Mouse (Mus musculus): ENCODE results near the gene Hmcn2. TPM values are rescaled to one million over a fixed set of nuclear protein-coding genes. Genes with fewer than 3 reads are reported as not detected.

Gene Hmcn2
- polyA plus RNA-seq, 1 experiment from 2014 or later = 1.2 TPM

- whole genome bisulfite sequencing (ENCODE audit: insufficient replicate concordance) = 1% methylated on average over 49 of the region's 49 CpGs
- peaks cover under 1% of the 10 kb centered on the region for H3K4me1 ChIP-seq (ENCODE audit: control insufficient read depth, low read depth, low read length)
- peak within 1 kb of the TSS; percentile 63 for H3K27ac ChIP-seq (ENCODE audit: low read length)
- peak within 1 kb of the TSS; percentile 65 for H3K4me2 ChIP-seq (ENCODE audit: low read depth, low read length)
- H3K4me3 ChIP-seq (ENCODE audit: low read depth, low read length) = peak within 1 kb of the TSS; percentile 63
- H3K9ac ChIP-seq (ENCODE audit: low read depth, low read length) = peak within 1 kb of the TSS; percentile 61
- H3K27me3 ChIP-seq (ENCODE audit: control insufficient read depth, insufficient read depth, low read depth, low read length) = peaks cover 4% of the 10 kb centered on the region; the same call in 1 of the 2 replicates
- peak; percentile 86 for ATAC-seq (ENCODE audit: low read depth)
- H3K36me3 ChIP-seq (ENCODE audit: control insufficient read depth, insufficient read depth) = no peaks in the 10 kb centered on the region
- H3K9me3 ChIP-seq (replicated peaks; ENCODE audit: control insufficient read depth, low read length) = no peaks in the 10 kb centered on the region
Measured at GRCm38 (mm10) chr2:31469931-31470682, 155.9 kb downstream of the Hmcn2 start, which contains the start of gene Ass1. TSS of gene Ass1 (plus strand) at chr2:31470207.

GRCm38 (mm10) chr2:31470683-31471385 is 156.6 kb downstream of the Hmcn2 start:
- Histone ChIP-seq H3K9me3 (replicated peaks; ENCODE audit: control insufficient read depth, low read length) (no peaks in the 10 kb centered on the region), H3K4me2 (ENCODE audit: low read depth, low read length) (peak overlapping the region; percentile 65), H3K4me1 (ENCODE audit: control insufficient read depth, low read depth, low read length) (no peaks in the 10 kb centered on the region; the same call in none of the 2 replicates), H3K27ac (ENCODE audit: low read length) (peak overlapping the region; percentile 63), H3K9ac (ENCODE audit: low read depth, low read length) (peak overlapping the region; percentile 61), H3K27me3 (ENCODE audit: control insufficient read depth, insufficient read depth, low read depth, low read length) (peaks cover 4% of the 10 kb centered on the region; the same call in 1 of the 2 replicates), H3K36me3 (ENCODE audit: control insufficient read depth, insufficient read depth) (no peaks in the 10 kb centered on the region), H3K4me3 (ENCODE audit: low read depth, low read length) (peak overlapping the region; percentile 63)
- ATAC-seq (ENCODE audit: low read depth) = no peak
- WGBS (ENCODE audit: insufficient replicate concordance) = 2% methylated on average over 17 of the region's 19 CpGs

- Histone ChIP-seq H3K27me3 (ENCODE audit: control insufficient read depth, insufficient read depth, low read depth, low read length) (peaks cover 4% of the 10 kb centered on the region; the same call in 1 of the 2 replicates), H3K4me3 (ENCODE audit: low read depth, low read length) (peak overlapping the region; percentile 63), H3K27ac (ENCODE audit: low read length) (no peak overlapping the region), H3K36me3 (ENCODE audit: control insufficient read depth, insufficient read depth) (no peaks in the 10 kb centered on the region), H3K9me3 (replicated peaks; ENCODE audit: control insufficient read depth, low read length) (no peaks in the 10 kb centered on the region), H3K9ac (ENCODE audit: low read depth, low read length) (no peak overlapping the region; the same call in 1 of the 2 replicates), H3K4me1 (ENCODE audit: control insufficient read depth, low read depth, low read length) (no peaks in the 10 kb centered on the region; the same call in none of the 2 replicates), H3K4me2 (ENCODE audit: low read depth, low read length) (peak overlapping the region; percentile 65)
- 33% methylated on average over 6 of the region's 6 CpGs for WGBS (ENCODE audit: insufficient replicate concordance)
- ATAC-seq (ENCODE audit: low read depth) = no peak
Measured at GRCm38 (mm10) chr2:31471611-31472010, 157.4 kb downstream of the Hmcn2 start.

GRCm38 (mm10) chr2:31472406-31473065 is 158.3 kb downstream of the Hmcn2 start:
- no peak for ATAC-seq (ENCODE audit: low read depth)
- H3K4me2 ChIP-seq (ENCODE audit: low read depth, low read length) = peak overlapping the region; percentile 65
- no peak overlapping the region for H3K27ac ChIP-seq (ENCODE audit: low read length)
- no peaks in the 10 kb centered on the region for H3K36me3 ChIP-seq (ENCODE audit: control insufficient read depth, insufficient read depth)
- H3K9ac ChIP-seq (ENCODE audit: low read depth, low read length) = no peak overlapping the region
- no peaks in the 10 kb centered on the region; the same call in none of the 2 replicates for H3K4me1 ChIP-seq (ENCODE audit: control insufficient read depth, low read depth, low read length)
- 28% methylated on average over 10 of the region's 10 CpGs for WGBS (ENCODE audit: insufficient replicate concordance)
- H3K4me3 ChIP-seq (ENCODE audit: low read depth, low read length) = peak overlapping the region; percentile 63
- peaks cover 4% of the 10 kb centered on the region; the same call in 1 of the 2 replicates for H3K27me3 ChIP-seq (ENCODE audit: control insufficient read depth, insufficient read depth, low read depth, low read length)
- no peaks in the 10 kb centered on the region for H3K9me3 ChIP-seq (replicated peaks; ENCODE audit: control insufficient read depth, low read length)

- no peak for ATAC-seq (ENCODE audit: low read depth)
- Histone ChIP-seq H3K4me1 (ENCODE audit: control insufficient read depth, low read depth, low read length) (no peaks in the 10 kb centered on the region; the same call in none of the 2 replicates), H3K4me2 (ENCODE audit: low read depth, low read length) (no peak overlapping the region), H3K9me3 (replicated peaks; ENCODE audit: control insufficient read depth, low read length) (no peaks in the 10 kb centered on the region), H3K9ac (ENCODE audit: low read depth, low read length) (no peak overlapping the region), H3K4me3 (ENCODE audit: low read depth, low read length) (no peak overlapping the region), H3K36me3 (ENCODE audit: control insufficient read depth, insufficient read depth) (no peaks in the 10 kb centered on the region), H3K27me3 (ENCODE audit: control insufficient read depth, insufficient read depth, low read depth, low read length) (no peaks in the 10 kb centered on the region; the same call in 1 of the 2 replicates), H3K27ac (ENCODE audit: low read length) (no peak overlapping the region)
- WGBS (ENCODE audit: insufficient replicate concordance) = 52% methylated on average over 4 of the region's 4 CpGs
Measured at GRCm38 (mm10) chr2:31473941-31474340, 159.7 kb downstream of the Hmcn2 start.

GRCm38 (mm10) chr2:31474686-31475085 is 160.5 kb downstream of the Hmcn2 start:
- Histone ChIP-seq H3K4me1 (ENCODE audit: control insufficient read depth, low read depth, low read length) (no peaks in the 10 kb centered on the region; the same call in none of the 2 replicates), H3K4me3 (ENCODE audit: low read depth, low read length) (no peak overlapping the region), H3K9me3 (replicated peaks; ENCODE audit: control insufficient read depth, low read length) (no peaks in the 10 kb centered on the region), H3K9ac (ENCODE audit: low read depth, low read length) (no peak overlapping the region), H3K4me2 (ENCODE audit: low read depth, low read length) (no peak overlapping the region), H3K36me3 (ENCODE audit: control insufficient read depth, insufficient read depth) (no peaks in the 10 kb centered on the region), H3K27me3 (ENCODE audit: control insufficient read depth, insufficient read depth, low read depth, low read length) (no peaks in the 10 kb centered on the region; the same call in 1 of the 2 replicates), H3K27ac (ENCODE audit: low read length) (no peak overlapping the region)
- 58% methylated on average over 5 of the region's 5 CpGs for WGBS (ENCODE audit: insufficient replicate concordance)
- ATAC-seq (ENCODE audit: low read depth) = no peak

- 64% methylated on average over 10 of the region's 10 CpGs for WGBS (ENCODE audit: insufficient replicate concordance)
- no peak overlapping the region for H3K4me3 ChIP-seq (ENCODE audit: low read depth, low read length)
- H3K36me3 ChIP-seq (ENCODE audit: control insufficient read depth, insufficient read depth) = no peaks in the 10 kb centered on the region
- no peak for ATAC-seq (ENCODE audit: low read depth)
- no peaks in the 10 kb centered on the region for H3K9me3 ChIP-seq (replicated peaks; ENCODE audit: control insufficient read depth, low read length)
- H3K27me3 ChIP-seq (ENCODE audit: control insufficient read depth, insufficient read depth, low read depth, low read length) = no peaks in the 10 kb centered on the region
- no peak overlapping the region for H3K9ac ChIP-seq (ENCODE audit: low read depth, low read length)
- H3K4me1 ChIP-seq (ENCODE audit: control insufficient read depth, low read depth, low read length) = no peaks in the 10 kb centered on the region; the same call in 1 of the 2 replicates
- H3K27ac ChIP-seq (ENCODE audit: low read length) = no peak overlapping the region
- no peak overlapping the region for H3K4me2 ChIP-seq (ENCODE audit: low read depth, low read length)
Measured at GRCm38 (mm10) chr2:31476107-31476820, 162.0 kb downstream of the Hmcn2 start.

Data from liver, embryonic 16.5 days (tissue).